Mouse (Mus musculus): ENCODE results near the gene Rad51b.

DNA sequence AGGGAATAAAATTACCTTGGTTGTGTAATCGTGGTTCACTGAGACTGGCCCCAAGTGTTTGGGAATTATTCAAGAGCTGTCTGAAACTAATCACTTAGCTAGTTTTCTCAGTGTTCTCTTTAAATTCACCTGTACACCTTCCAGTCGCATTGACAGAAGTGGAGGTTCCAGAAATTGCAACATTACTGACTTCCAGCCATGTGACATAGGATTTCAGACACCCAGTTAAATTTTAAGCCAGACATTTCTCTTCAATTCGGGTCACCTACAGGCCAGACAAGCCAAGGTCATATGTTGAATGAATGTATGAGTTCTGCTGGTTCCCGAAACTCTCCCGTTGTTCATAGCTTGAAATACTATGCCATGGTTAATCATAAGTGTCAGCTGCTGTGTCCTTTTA lies 260.8 kb downstream of the Rad51b start:
- no peak for TF ChIP-seq CTCF (IDR thresholded peaks at IDR 0.05; ENCODE audit: low read depth, low read length)
- no peak for TF ChIP-seq POLR2A (IDR thresholded peaks at IDR 0.05; ENCODE audit: insufficient read depth, low read length)
